Mouse (Mus musculus): ENCODE measurements at regions not wholly inside any gene's neighbourhood (a gene's known extent, or its start where the extent isn't known, plus 50 kb on each side); places are given as distances from the start of the nearest gene placed in this dataset.

GRCm38 (mm10) chr10:31076948-31077347 is 234.3 kb upstream of the Hey2 start:
- DNase-seq (ENCODE audit: extremely low spot score in 1 of 2, low spot score in 1 of 2) = no peak

GRCm38 (mm10) chr10:31076415-31076814 is 233.8 kb upstream of the Hey2 start:
- no peak for DNase-seq (ENCODE audit: extremely low spot score in 1 of 2, low spot score in 1 of 2)

GRCm38 (mm10) chr10:31074004-31074645 is 231.5 kb upstream of the Hey2 start:
- no peak for DNase-seq (ENCODE audit: extremely low spot score in 1 of 2, low spot score in 1 of 2)

- no peak for DNase-seq (ENCODE audit: extremely low spot score in 1 of 2, low spot score in 1 of 2)
These were observed 226.1 kb upstream of the Hey2 start for GRCm38 (mm10) chr10:31068668-31069223.

GRCm38 (mm10) chr10:31062732-31063131 is 220.1 kb upstream of the Hey2 start:
- no peak for DNase-seq (ENCODE audit: extremely low spot score in 1 of 2, low spot score in 1 of 2)

- DNase-seq (ENCODE audit: extremely low spot score in 1 of 2, low spot score in 1 of 2) = no peak
These were observed 210.7 kb upstream of the Hey2 start for GRCm38 (mm10) chr10:31053260-31053659.

GRCm38 (mm10) chr10:31051222-31051621 is 208.6 kb upstream of the Hey2 start:
- DNase-seq (ENCODE audit: extremely low spot score in 1 of 2, low spot score in 1 of 2) = no peak

GRCm38 (mm10) chr10:31049352-31049751 is 206.8 kb upstream of the Hey2 start:
- DNase-seq (ENCODE audit: extremely low spot score in 1 of 2, low spot score in 1 of 2) = no peak

GRCm38 (mm10) chr10:31035611-31036010 is 193.0 kb upstream of the Hey2 start:
- no peak for DNase-seq (ENCODE audit: extremely low spot score in 1 of 2, low spot score in 1 of 2)

- no peak for DNase-seq (ENCODE audit: extremely low spot score in 1 of 2, low spot score in 1 of 2)
These were observed 192.2 kb upstream of the Hey2 start for GRCm38 (mm10) chr10:31034782-31035181.

GRCm38 (mm10) chr10:31030676-31031075 is 188.1 kb upstream of the Hey2 start:
- DNase-seq (ENCODE audit: extremely low spot score in 1 of 2, low spot score in 1 of 2) = peak in 1 of 2 experiments; percentile 0

GRCm38 (mm10) chr10:31026440-31026839 is 183.8 kb upstream of the Hey2 start:
- DNase-seq (ENCODE audit: extremely low spot score in 1 of 2, low spot score in 1 of 2) = peak in 1 of 2 experiments; percentile 7

- no peak for DNase-seq (ENCODE audit: extremely low spot score in 1 of 2, low spot score in 1 of 2)
These were observed 170.2 kb upstream of the Hey2 start for GRCm38 (mm10) chr10:31012669-31013358.

- DNase-seq (ENCODE audit: extremely low spot score in 1 of 2, low spot score in 1 of 2) = no peak
These were observed 167.3 kb upstream of the Hey2 start for GRCm38 (mm10) chr10:31009955-31010254.

- DNase-seq (ENCODE audit: extremely low spot score in 1 of 2, low spot score in 1 of 2) = no peak
These were observed 166.7 kb upstream of the Hey2 start for GRCm38 (mm10) chr10:31009128-31009954.

- no peak for DNase-seq (ENCODE audit: extremely low spot score in 1 of 2, low spot score in 1 of 2)
These were observed 155.8 kb upstream of the Hey2 start for GRCm38 (mm10) chr10:30998163-30998944.

- DNase-seq (ENCODE audit: extremely low spot score in 1 of 2, low spot score in 1 of 2) = no peak
These were observed 149.6 kb upstream of the Hey2 start for GRCm38 (mm10) chr10:30992167-30992566.

GRCm38 (mm10) chr10:30980279-30980968 is 137.8 kb upstream of the Hey2 start:
- peak in 1 of 2 experiments; percentile 4 for DNase-seq (ENCODE audit: extremely low spot score in 1 of 2, low spot score in 1 of 2)

GRCm38 (mm10) chr10:30979766-30980165 is 137.2 kb upstream of the Hey2 start:
- peak in 1 of 2 experiments; percentile 4 for DNase-seq (ENCODE audit: extremely low spot score in 1 of 2, low spot score in 1 of 2)

GRCm38 (mm10) chr10:30966176-30966575 is 123.6 kb upstream of the Hey2 start:
- DNase-seq (ENCODE audit: extremely low spot score in 1 of 2, low spot score in 1 of 2) = no peak
